Mouse (Mus musculus) kidney, postnatal 36 days (tissue): ENCODE data around the gene Khdc1a.
"Not testable (repeated sequence)": the region's sequence is repeated elsewhere in the genome, so short reads cannot be mapped to it uniquely, and the experiment has no call there.

Source experiments
- DNase-seq, 2 experiments: peaks; one replicate each; pipeline ENCODE4 v3.0.0; 2021 to 2022; ENCODE audit warnings: mixed read lengths in 2 of 2

Gene Khdc1a

GRCm38 (mm10) chr1:21349341-21349740 lies at the start of gene Khdc1a:
TSS of gene Khdc1a (plus strand) at chr1:21349641.
- no peak for DNase-seq

DNA sequence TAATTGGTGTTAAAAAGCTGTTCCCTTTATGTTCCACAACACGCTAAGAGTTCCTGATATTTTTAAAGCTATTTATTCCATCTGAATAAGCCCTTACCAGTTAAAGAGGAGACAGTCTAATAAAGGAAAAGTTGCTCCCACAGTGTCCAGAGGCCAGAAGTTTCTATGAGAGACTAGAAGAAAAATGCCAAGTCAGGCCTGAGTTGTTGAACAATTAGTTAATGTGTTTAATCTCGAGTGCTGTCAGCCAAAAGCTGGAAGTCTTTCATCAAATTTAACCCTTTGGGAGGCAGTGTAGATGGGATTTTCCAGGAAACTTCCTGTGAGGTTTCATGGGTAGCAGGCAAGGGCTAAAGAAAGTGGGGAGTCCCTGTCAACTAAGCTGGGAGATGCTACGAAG lies 49.6 kb upstream of the Khdc1a start:
- DNase-seq = peak; percentile 10 to 16

DNA sequence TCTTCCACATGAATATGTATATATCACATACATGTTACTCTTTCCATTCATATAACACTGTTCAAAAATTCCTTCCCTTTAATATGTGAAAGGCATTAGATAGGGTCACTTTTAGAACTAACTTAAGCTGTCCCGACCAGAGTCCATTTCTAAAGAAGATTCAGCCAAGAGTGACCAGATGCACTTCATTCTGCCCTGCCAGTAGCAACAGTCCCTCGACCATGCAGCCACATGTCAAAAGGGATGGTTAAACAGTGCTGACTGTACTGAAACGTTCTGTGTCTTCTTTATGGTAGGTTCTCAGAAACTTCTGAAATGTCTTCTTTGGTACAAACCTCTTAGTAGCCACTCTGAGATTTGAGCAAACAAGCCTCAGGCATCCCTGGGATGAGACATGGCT lies 47.8 kb upstream of the Khdc1a start:
- peak; percentile 30 to 31 for DNase-seq

- no peak for DNase-seq
Observed at GRCm38 (mm10) chr1:21304174-21304573, 45.3 kb upstream of the Khdc1a start.

DNA sequence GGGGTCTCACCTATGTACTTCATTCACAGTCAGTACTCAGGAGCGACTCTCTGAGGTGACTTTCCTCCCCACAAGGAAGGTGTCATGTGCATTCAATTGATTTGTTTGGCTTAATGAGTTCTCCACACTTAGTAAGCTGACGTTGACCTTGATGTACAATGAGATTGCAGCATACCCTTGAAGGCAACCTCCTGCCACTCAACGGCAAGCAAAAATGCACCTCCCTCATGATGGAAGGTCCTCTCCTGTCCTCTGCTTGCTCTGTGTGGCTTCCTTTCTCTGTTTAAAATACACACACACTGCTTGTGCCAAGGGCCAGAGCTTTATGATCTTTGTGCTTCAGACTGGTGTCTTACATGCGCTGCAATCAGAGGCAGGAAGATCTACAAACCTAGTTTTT lies 44.8 kb upstream of the Khdc1a start:
- no peak for DNase-seq

DNA sequence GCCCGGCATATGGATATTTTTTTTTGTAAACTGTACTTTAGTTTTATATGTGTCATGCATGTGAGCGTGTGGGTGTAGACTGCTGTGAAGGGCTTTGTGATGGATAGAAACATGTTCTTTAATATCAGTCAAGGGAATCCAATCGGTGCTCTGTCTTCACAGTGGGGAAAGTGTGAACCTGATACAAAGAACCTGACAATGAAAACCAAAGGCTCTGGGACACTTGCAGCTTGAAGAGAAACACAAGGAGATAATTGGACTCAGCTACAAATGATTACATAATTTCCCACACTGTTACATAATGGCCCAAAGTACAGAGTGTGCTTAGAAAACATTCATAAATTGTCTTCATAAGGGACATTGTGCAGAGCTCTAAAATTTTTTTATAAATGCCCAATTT lies 44.0 kb upstream of the Khdc1a start:
- peak in 1 of 2 experiments; percentile 59 for DNase-seq

- DNase-seq = no peak
Observed at GRCm38 (mm10) chr1:21314336-21314735, 35.1 kb upstream of the Khdc1a start.

DNA sequence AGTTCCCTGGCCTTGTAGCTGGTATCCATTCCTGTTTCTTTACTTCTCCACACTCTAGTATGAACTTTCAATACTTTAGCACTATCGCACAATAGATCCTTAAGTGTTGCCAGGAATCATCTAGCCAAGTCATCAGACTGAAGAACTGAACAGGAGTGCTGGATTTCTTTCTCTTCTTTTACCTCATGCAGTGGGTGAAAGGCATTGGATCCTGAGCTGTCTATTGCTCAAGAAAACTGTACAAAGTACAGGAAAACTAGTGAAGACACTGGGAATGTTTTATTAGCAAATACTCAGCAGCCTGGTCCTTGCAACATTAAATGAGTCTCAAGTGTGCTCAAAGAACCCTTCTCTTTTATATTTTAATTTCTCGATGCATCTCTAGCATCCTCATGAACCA lies 33.7 kb upstream of the Khdc1a start:
- DNase-seq = no peak

DNA sequence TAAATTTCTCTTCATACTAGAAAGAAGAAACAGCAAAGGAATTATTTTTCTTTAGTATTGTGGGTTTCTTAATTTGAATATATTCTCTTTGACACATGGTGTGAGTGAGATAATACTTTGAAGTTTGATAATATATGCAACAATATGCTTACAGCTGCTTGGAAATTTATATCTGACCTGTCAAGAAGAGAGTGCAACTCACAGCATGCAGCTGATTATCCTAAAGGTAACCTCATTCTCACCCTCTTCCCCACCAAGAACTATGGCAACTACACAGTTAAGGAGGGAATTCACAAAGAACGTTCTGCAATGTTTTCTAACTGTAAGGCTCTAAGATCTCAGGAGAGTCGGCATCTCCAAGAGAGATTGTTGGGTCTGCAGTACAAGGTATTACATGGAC lies 33.1 kb upstream of the Khdc1a start:
- no peak for DNase-seq

GRCm38 (mm10) chr1:21318202-21318601 lies 31.2 kb upstream of the Khdc1a start:
- DNase-seq = no peak

DNA sequence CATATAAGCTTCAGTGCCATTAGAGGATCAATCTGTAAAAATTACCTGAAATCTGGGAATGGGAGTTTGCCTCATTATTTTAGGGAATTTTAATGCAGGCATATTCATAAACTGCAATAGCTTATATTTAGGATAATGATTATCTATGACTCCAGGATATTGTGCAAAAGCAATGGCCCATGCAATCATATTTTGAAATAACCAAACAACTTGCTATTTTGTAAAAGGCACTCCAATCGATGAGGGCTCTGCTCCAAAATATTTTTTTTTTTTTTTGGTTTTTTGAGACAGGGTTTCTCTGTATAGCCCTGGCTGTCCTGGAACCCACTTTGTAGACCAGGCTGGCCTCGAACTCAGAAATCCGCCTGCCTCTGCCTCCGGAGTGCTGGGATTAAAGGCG lies 29.2 kb upstream of the Khdc1a start:
- not testable (repeated sequence) for DNase-seq

GRCm38 (mm10) chr1:21321656-21322055 lies 27.8 kb upstream of the Khdc1a start:
- DNase-seq = no peak

GRCm38 (mm10) chr1:21323996-21324574 lies 25.4 kb upstream of the Khdc1a start:
- peak in 1 of 2 experiments; percentile 25 for DNase-seq

- DNase-seq = no peak
Observed at GRCm38 (mm10) chr1:21324633-21325032, 24.8 kb upstream of the Khdc1a start.

GRCm38 (mm10) chr1:21326733-21327132 lies 22.7 kb upstream of the Khdc1a start:
- DNase-seq = peak; percentile 67 to 70

DNA sequence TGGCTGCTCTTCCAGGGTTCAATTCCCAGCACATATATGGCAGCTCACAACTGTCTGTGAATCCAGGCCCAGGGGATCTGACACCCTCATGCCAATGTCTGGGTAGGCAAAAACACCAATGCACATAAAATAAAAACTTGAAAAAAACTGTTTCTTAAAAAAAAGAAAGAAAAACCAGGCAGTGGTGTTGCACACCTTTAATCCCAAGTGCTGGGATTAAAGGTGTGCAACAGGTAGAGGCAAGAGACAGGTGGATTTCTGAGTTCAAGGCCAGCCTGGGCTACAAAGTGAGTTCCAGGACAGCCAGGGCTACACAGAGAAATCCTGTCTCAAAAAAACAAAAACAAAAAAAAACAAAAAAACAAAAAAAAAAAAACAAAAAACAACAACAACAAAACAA lies 18.3 kb upstream of the Khdc1a start:
- not testable (repeated sequence) for DNase-seq

DNA sequence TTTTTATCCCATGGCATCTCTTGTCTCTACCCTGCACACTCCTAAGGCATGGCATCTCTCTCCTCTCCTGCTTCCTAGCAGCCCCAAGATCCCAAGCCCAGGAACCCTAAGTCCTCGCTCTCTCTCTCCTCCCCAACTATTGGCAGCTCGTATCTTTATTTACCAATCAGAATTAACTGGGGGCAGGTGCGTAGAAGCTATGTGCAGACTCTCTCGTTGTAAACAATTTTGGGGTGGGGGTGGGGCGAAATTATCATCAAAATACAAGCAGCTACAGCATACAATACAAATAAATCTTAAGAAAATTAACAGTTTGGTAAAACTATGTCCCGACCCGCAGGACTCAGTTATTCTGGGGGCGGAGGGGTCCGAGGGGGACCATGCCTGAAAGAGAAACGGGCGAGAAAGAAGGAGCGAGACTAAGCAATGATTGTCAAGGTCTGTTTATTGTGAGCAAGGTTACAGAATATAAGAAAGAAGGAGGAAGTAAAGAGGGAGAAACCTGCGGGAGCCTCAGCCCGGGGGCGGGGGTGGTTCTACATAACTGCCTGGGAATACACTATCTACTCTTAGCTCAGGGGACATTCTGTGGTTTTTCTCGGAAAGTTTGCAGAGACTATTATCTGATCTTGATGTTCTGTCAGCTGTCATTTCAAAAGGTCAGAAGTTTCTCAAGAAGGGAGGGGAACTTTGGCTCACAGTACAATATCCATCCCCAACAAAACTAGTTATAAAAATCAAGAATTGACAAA lies 16.0 kb upstream of the Khdc1a start:
- DNase-seq = no peak

DNA sequence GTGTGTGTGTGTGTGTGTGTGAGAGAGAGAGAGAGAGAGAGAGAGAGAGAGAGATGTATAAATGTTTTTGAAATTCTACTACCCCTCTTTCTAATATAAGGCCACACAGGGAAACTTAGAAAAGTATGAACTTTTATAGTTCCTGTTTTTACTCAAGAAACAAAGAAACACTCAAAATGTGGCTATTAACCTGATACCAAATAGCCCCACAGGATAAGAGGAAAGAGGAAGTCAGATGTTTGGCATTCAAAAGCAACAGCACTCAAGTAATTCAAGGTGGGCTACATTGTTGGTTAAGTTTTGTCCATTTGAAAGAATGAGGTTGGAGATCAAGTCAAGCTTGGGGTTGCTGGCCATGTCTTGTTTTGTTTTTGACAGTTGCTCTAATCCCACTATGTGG lies 13.6 kb upstream of the Khdc1a start:
- DNase-seq = no peak

GRCm38 (mm10) chr1:21340745-21341144 lies 8.7 kb upstream of the Khdc1a start:
- DNase-seq = no peak

DNA sequence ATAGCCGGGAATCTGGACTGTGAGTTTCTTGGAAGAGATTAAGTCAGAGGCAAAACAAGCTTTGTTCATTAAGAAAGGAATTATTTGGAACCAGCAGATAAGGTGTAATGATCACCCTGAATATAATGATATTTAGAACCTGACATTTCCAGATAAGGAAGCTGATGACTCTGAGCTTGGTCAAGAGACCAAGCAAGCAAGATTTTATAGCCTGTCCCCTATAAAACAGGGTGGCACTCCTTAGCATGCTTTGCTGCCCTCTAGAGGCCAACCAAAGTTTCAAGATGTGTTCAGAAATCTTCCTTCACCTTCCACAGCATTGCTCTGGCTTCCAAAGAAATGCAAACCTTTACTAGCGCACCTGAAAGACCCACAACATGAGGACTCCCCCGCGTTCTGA lies 5.2 kb upstream of the Khdc1a start:
- peak; percentile 51 to 78 for DNase-seq

DNA sequence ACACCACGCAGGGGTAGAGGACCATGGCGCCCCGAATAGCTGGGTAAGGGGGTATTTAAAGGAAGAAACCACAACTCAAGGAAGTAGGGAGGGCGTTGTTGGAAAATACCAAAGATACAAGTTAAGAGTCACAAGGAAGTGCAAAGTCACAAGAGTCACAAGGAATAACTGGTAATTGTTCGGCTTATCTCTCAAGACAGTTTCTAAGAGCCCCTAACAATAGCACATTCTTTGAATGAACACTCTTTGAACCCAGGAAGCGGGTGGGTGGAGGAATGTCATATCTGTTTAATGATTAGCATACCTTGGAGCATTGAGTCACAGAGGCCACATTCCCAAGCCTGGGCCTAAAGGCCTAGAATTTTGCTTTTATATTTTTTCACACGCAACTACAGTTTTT lies 4.7 kb upstream of the Khdc1a start:
- not testable (repeated sequence) for DNase-seq

- DNase-seq = not testable (repeated sequence)
Observed at GRCm38 (mm10) chr1:21368031-21368430, 18.6 kb downstream of the Khdc1a start, which contains the start of gene Khdc1c. TSS of gene Khdc1c (plus strand) at chr1:21368331.

DNA sequence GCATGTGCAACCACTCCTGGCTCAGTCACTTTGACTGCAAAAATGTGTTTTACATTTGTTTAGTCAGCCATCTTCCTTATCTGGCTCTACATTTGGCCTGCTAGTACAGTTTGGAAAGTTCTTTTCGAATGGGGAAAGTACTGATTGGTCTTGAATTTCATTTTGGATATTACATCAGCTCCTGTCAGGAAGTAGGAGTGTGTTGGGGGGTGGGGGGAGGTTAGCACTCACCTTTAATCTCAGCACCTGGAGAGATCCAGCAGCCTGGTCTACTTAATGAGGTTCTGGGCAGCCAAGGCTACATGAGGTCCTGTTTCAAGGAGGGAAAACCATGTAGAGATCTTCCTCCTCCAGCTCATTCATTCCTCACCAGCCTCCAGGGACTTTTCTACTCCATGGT lies 33.8 kb downstream of the Khdc1a start, which contains the start of gene Khdc1b:
Gene Khdc1b (plus strand): TSS at position 301 of the 400 bp plus-strand sequence.
- no peak for DNase-seq

DNA sequence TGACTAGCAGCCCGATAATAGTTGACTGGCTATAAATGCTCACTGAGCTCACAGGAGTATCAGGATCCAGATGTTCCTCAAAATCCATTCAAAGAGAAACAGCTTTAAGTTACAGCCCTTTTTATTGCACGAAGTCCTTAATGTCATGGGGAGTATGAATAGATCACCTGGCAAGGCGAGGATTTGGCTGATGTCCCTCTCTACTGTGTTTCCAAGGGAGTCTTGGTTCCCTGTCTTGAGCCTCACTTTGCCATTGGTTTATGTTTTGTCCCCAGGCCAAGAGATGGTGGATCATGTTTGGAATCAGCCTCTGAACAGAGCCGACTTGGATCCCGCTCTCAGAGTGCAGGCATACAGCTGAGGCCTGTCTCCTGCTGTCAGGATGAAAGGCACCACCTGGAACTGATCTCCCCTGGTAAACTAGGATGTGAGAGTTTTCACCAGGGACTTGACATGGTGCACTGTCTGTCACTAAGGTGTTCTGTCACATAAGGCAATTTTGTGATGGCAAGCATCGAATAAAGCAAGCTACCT lies 41.8 kb downstream of the Khdc1a start:
- no peak for DNase-seq
